Mouse (Mus musculus) central nervous system, embryonic 11.5 days (tissue): ENCODE results near the gene 1700037H04Rik. TPM values are rescaled to one million over a fixed set of nuclear protein-coding genes. Genes with fewer than 3 reads are reported as not detected.

Experiments
- polyA plus RNA-seq: library from polyadenylated mRNA; depleted of rRNA; stranded (reverse); fragments of >200 nt; gene quantifications from 2 replicates; pipeline ENCODE4 v1.2.3, GENCODE M21; 2012; rRNA removed

1700037H04Rik gene
- polyA plus RNA-seq = 114 and 142 TPM in 2 replicates

GRCm38 (mm10) chr2:131159938-131160581, at the start of gene 1700037H04Rik:
1700037H04Rik (minus strand) TSS chr2:131160081.

DNA sequence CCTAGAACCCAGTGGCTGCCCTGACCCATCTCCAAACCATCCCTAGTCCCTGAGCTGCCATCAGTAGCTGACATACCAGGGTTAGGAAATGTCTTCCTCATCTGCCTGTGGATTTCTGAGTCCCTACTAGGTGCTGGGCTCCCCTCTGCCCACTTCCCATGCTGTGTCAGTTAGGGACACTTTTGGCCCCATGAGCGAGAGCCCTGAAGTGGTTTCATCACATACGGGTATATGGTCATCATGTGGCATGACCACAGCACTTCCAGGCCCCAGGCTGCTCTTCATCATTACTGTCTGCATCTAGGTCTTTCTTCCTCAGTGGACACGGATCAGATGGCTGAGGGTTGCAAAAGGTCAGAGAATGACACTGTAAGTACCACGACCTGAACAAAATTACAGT, 46.9 kb upstream of the 1700037H04Rik start, which contains the start of gene Ap5s1:
TSS of gene Ap5s1 (plus strand) at position 301 of the 400 bp plus-strand sequence.

GRCm38 (mm10) chr2:131186771-131187601, 27.1 kb upstream of the 1700037H04Rik start, which contains the start of the genes Cdc25b and Spef1:
Cdc25b (plus strand) TSS chr2:131186949.
Spef1 (minus strand) TSS chr2:131187282.

GRCm38 (mm10) chr2:131179990-131180587, 20.2 kb upstream of the 1700037H04Rik start, which contains the start of gene Cenpb:
Cenpb (minus strand) TSS chr2:131180067.

DNA sequence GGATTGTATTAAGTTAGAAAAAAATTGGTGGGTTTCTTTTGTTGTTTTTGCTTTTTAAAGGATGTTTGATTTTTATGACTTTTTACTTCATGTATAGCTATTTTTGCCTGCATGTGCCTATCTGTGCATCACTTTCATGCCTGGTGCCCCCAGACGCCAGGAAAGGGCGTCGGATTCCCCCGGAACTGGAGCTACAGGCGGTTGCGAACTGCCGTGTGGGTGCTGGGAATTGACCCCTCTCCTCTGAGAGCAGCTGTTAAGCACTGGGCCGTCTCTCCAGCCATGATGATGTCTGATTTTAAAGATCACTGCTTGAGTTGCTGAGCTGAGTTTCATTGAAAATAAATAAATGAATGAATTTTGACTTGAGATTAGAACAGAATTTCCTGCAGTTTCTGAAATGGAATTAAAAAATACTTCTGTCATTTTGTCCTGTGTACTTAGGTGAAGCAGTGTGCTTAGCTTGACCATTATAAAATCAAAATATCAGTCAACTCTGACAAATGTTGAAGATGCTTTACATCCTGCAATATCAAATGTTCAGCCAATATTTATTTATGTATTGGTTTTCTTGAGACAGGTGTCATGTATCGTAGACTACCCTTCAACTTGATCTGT, 26.8 kb downstream of the 1700037H04Rik start, which contains the start of gene Gm11037:
TSS of gene Gm11037 (plus strand) at position 568 of the 618 bp plus-strand sequence.

GRCm38 (mm10) chr2:131127161-131127730, 32.6 kb downstream of the 1700037H04Rik start, which contains the start of gene Hspa12b:
Hspa12b (plus strand) TSS chr2:131127280.

Other genes starting within 250 kb of the 1700037H04Rik start
- 6.8 and 11.1 TPM in 2 replicates for gene Gfra4, start 117.0 kb downstream of the 1700037H04Rik start, polyA plus RNA-seq
- 2.7 and 3.4 TPM in 2 replicates for gene Adam33, start 96.3 kb downstream of the 1700037H04Rik start, polyA plus RNA-seq
- 0.17 and 0.20 TPM in 2 replicates for gene Siglec1, start 73.3 kb downstream of the 1700037H04Rik start, polyA plus RNA-seq
- 12.6 and 21.7 TPM in 2 replicates for gene Hspa12b, start 32.8 kb downstream of the 1700037H04Rik start, polyA plus RNA-seq
- gene Gm11037, start 26.6 kb downstream of the 1700037H04Rik start, polyA plus RNA-seq = not detected in 2 replicates
- gene Cenpb, start 20.0 kb upstream of the 1700037H04Rik start, polyA plus RNA-seq = 61.8 and 89.4 TPM in 2 replicates
- 95.4 and 142 TPM in 2 replicates for gene Cdc25b, start 26.9 kb upstream of the 1700037H04Rik start, polyA plus RNA-seq
- 19.6 and 26.0 TPM in 2 replicates for gene Spef1, start 27.2 kb upstream of the 1700037H04Rik start, polyA plus RNA-seq
- gene Ap5s1, start 47.0 kb upstream of the 1700037H04Rik start, polyA plus RNA-seq = 17.8 and 23.0 TPM in 2 replicates
- 8.2 and 17.2 TPM in 2 replicates for gene Mavs, start 74.0 kb upstream of the 1700037H04Rik start, polyA plus RNA-seq
- 53.9 and 54.2 TPM in 2 replicates for gene Pank2, start 102.4 kb upstream of the 1700037H04Rik start, polyA plus RNA-seq
- 10.1 and 16.7 TPM in 2 replicates for gene Rnf24, start 192.8 kb upstream of the 1700037H04Rik start, polyA plus RNA-seq